8 mouse cellular contexts compared by ENCODE assay signal in genomic region chr17:48274885-48275284, GRCm38 (mm10). TPM values are rescaled to one million over a fixed set of nuclear protein-coding genes. Genes with fewer than 3 reads are reported as not detected.
A peak's percentile ranks its signal among the peaks of the same experiment; 100 is the strongest.
DNase-seq lines count a peak whose midpoint lies in the region; ATAC-seq and TF ChIP-seq lines count a peak whose summit lies in the region.

No protein-coding gene starts in this region.

- H3K4me1 ChIP-seq in forebrain, embryonic 10.5 days: peaks cover 11% of the 10 kb centered on the region
- H3K4me1 ChIP-seq in forebrain, embryonic 15.5 days: no peaks in the 10 kb centered on the region
- peaks cover 15% of the 10 kb centered on the region for H3K4me1 ChIP-seq in bone marrow macrophage, adult 2 months (ENCODE audit: control insufficient read depth, insufficient read depth, low read length)

- no peak overlapping the region for H3K4me2 ChIP-seq in forebrain, embryonic 15.5 days (replicated peaks)

- ATAC-seq in forebrain, embryonic 15.5 days (replicated peaks): no peak
- ATAC-seq in megakaryocyte-erythroid progenitor cell, adult 5-6 weeks (replicated peaks; ENCODE audit: low FRiP score, low TSS enrichment, poor library complexity, severe bottlenecking): peak; percentile 58; the same call in 1 of the 2 replicates

- WGBS in forebrain, embryonic 10.5 days: 35% methylated on average over 6 of the region's 6 CpGs
- WGBS in forebrain, embryonic 15.5 days: 30% methylated on average over 6 of the region's 6 CpGs

- no peak overlapping the region for H3K4me3 ChIP-seq in forebrain, embryonic 10.5 days
- H3K4me3 ChIP-seq in forebrain, embryonic 15.5 days: no peak overlapping the region
- no peak overlapping the region for H3K4me3 ChIP-seq in bone marrow macrophage, adult 2 months (ENCODE audit: insufficient read depth, low read length)

- no peaks in the 10 kb centered on the region for H3K36me3 ChIP-seq in forebrain, embryonic 10.5 days (replicated peaks)
- H3K36me3 ChIP-seq in forebrain, embryonic 15.5 days: no peaks in the 10 kb centered on the region

- no peak overlapping the region for H3K27ac ChIP-seq in forebrain, embryonic 10.5 days
- H3K27ac ChIP-seq in forebrain, embryonic 15.5 days (replicated peaks): no peak overlapping the region
- H3K27ac ChIP-seq in bone marrow macrophage, adult 2 months (ENCODE audit: insufficient read depth, low read depth, low read length): no peak overlapping the region

- H3K9me3 ChIP-seq in forebrain, embryonic 10.5 days: no peaks in the 10 kb centered on the region
- H3K9me3 ChIP-seq in forebrain, embryonic 15.5 days: no peaks in the 10 kb centered on the region

- DNase-seq in forebrain, embryonic 10.5 days (ENCODE audit: extremely low spot score, low spot score): peak; percentile 76
- DNase-seq in fibroblast of lung, adult 2 months (ENCODE audit: low read depth): peak; percentile 52
- peak; percentile 85 for DNase-seq in heart, postnatal 4 days
- DNase-seq in left cerebral cortex, adult 9 months (ENCODE audit: low spot score in 2 of 2): peak; percentile 23 to 88
- peak; percentile 62 to 85 for DNase-seq in spleen, adult 18-20 months

- peak; percentile 45; the same call in 1 of the 2 replicates for TF ChIP-seq CTCF in bone marrow macrophage, adult 2 months (IDR thresholded peaks at IDR 0.05; ENCODE audit: low read depth, low read length)

- no peak for TF ChIP-seq POLR2A in bone marrow macrophage, adult 2 months (IDR thresholded peaks at IDR 0.05; ENCODE audit: borderline replicate concordance, low read depth, low read length)

- H3K27me3 ChIP-seq in forebrain, embryonic 10.5 days (ENCODE audit: poor library complexity, severe bottlenecking): peaks cover 12% of the 10 kb centered on the region; the same call in 1 of the 2 replicates
- H3K27me3 ChIP-seq in forebrain, embryonic 15.5 days: no peaks in the 10 kb centered on the region

- H3K9ac ChIP-seq in forebrain, embryonic 15.5 days (replicated peaks): no peak overlapping the region

RNA-seq across cellular contexts. Expression of gene Treml4, which starts 10.8 kb away (rescaled TPM):
- polyA plus RNA-seq in forebrain, embryonic 10.5 days (2016; fragmentation: Nextera tagmentation; extraction: Ambion mirVana): 0.11 TPM in 1 of 2 replicates, not detected in the other
- polyA plus RNA-seq in forebrain, embryonic 15.5 days (2015; fragmentation: Nextera tagmentation; extraction: Ambion mirVana): 0.10 TPM in 1 of 2 replicates, not detected in the other
- polyA plus RNA-seq in bone marrow macrophage, adult 2 months (2012; ENCODE audit: insufficient read depth, insufficient read length, missing spikeins): 0.45 and 0.63 TPM in 2 replicates
- total RNA-seq in heart, postnatal 4 days (2021): under 1 TPM; 0.41 to 0.45 TPM
- total RNA-seq in megakaryocyte-erythroid progenitor cell, adult 5-6 weeks (2014; fragmentation: Nextera tagmentation): not detected in 2 replicates
- 0.46 TPM in 1 of 2 replicates, not detected in the other for total RNA-seq in megakaryocyte-erythroid progenitor cell, adult 5-6 weeks (2017)

RNA-seq across cellular contexts. Expression of gene Treml2, which starts 24.4 kb away (rescaled TPM):
- 0.42 and 0.57 TPM in 2 replicates for polyA plus RNA-seq in forebrain, embryonic 10.5 days (2016; fragmentation: Nextera tagmentation; extraction: Ambion mirVana)
- polyA plus RNA-seq in forebrain, embryonic 15.5 days (2015; fragmentation: Nextera tagmentation; extraction: Ambion mirVana): 0.08 TPM in 1 of 2 replicates, not detected in the other
- polyA plus RNA-seq in bone marrow macrophage, adult 2 months (2012; ENCODE audit: insufficient read depth, insufficient read length, missing spikeins): 0.48 and 0.56 TPM in 2 replicates
- total RNA-seq in heart, postnatal 4 days (2021): under 1 TPM; 0.19 to 0.25 TPM
- 39.3 and 64.8 TPM in 2 replicates for total RNA-seq in megakaryocyte-erythroid progenitor cell, adult 5-6 weeks (2014; fragmentation: Nextera tagmentation)
- total RNA-seq in megakaryocyte-erythroid progenitor cell, adult 5-6 weeks (2017): 23.7 and 37.2 TPM in 2 replicates

RNA-seq across cellular contexts. Expression of gene Trem3, which starts 27.3 kb away (rescaled TPM):
- polyA plus RNA-seq in forebrain, embryonic 10.5 days (2016; fragmentation: Nextera tagmentation; extraction: Ambion mirVana): not detected in 2 replicates
- not detected in 2 replicates for polyA plus RNA-seq in forebrain, embryonic 15.5 days (2015; fragmentation: Nextera tagmentation; extraction: Ambion mirVana)
- not detected in 2 replicates for polyA plus RNA-seq in bone marrow macrophage, adult 2 months (2012; ENCODE audit: insufficient read depth, insufficient read length, missing spikeins)
- under 1 TPM in 1 of 2 experiments, not detected in 1; 0.29 TPM for total RNA-seq in heart, postnatal 4 days (2021)
- 3.8 TPM in 1 of 2 replicates, not detected in the other for total RNA-seq in megakaryocyte-erythroid progenitor cell, adult 5-6 weeks (2014; fragmentation: Nextera tagmentation)
- 0.84 TPM in 1 of 2 replicates, not detected in the other for total RNA-seq in megakaryocyte-erythroid progenitor cell, adult 5-6 weeks (2017)

RNA-seq across cellular contexts. Expression of gene B430306N03Rik, which starts 41.1 kb away (rescaled TPM):
- polyA plus RNA-seq in forebrain, embryonic 10.5 days (2016; fragmentation: Nextera tagmentation; extraction: Ambion mirVana): 0.06 TPM in 1 of 2 replicates, not detected in the other
- 0.09 TPM in 1 of 2 replicates, not detected in the other for polyA plus RNA-seq in forebrain, embryonic 15.5 days (2015; fragmentation: Nextera tagmentation; extraction: Ambion mirVana)
- polyA plus RNA-seq in bone marrow macrophage, adult 2 months (2012; ENCODE audit: insufficient read depth, insufficient read length, missing spikeins): 18.8 and 19.0 TPM in 2 replicates
- under 1 TPM; 0.10 to 0.25 TPM for total RNA-seq in heart, postnatal 4 days (2021)
- 0.12 TPM in 1 of 2 replicates, not detected in the other for total RNA-seq in megakaryocyte-erythroid progenitor cell, adult 5-6 weeks (2014; fragmentation: Nextera tagmentation)
- total RNA-seq in megakaryocyte-erythroid progenitor cell, adult 5-6 weeks (2017): 0.28 TPM in 1 of 2 replicates, not detected in the other

RNA-seq across cellular contexts. Expression of gene Trem1, which starts 42.3 kb away (rescaled TPM):
- not detected in 2 replicates for polyA plus RNA-seq in forebrain, embryonic 10.5 days (2016; fragmentation: Nextera tagmentation; extraction: Ambion mirVana)
- not detected in 2 replicates for polyA plus RNA-seq in forebrain, embryonic 15.5 days (2015; fragmentation: Nextera tagmentation; extraction: Ambion mirVana)
- not detected in 2 replicates for polyA plus RNA-seq in bone marrow macrophage, adult 2 months (2012; ENCODE audit: insufficient read depth, insufficient read length, missing spikeins)
- under 1 TPM in 1 of 2 experiments, not detected in 1; 0.09 TPM for total RNA-seq in heart, postnatal 4 days (2021)
- total RNA-seq in megakaryocyte-erythroid progenitor cell, adult 5-6 weeks (2014; fragmentation: Nextera tagmentation): not detected in 2 replicates
- 0.27 and 0.94 TPM in 2 replicates for total RNA-seq in megakaryocyte-erythroid progenitor cell, adult 5-6 weeks (2017)
